Mouse (Mus musculus): ENCODE measurements around the gene Pot1b. TPM values are rescaled to one million over a fixed set of nuclear protein-coding genes. Genes with fewer than 3 reads are reported as not detected.

Pot1b gene
- polyA plus RNA-seq (2012), result 0.05 and 0.10 TPM in 2 replicates

DNA sequence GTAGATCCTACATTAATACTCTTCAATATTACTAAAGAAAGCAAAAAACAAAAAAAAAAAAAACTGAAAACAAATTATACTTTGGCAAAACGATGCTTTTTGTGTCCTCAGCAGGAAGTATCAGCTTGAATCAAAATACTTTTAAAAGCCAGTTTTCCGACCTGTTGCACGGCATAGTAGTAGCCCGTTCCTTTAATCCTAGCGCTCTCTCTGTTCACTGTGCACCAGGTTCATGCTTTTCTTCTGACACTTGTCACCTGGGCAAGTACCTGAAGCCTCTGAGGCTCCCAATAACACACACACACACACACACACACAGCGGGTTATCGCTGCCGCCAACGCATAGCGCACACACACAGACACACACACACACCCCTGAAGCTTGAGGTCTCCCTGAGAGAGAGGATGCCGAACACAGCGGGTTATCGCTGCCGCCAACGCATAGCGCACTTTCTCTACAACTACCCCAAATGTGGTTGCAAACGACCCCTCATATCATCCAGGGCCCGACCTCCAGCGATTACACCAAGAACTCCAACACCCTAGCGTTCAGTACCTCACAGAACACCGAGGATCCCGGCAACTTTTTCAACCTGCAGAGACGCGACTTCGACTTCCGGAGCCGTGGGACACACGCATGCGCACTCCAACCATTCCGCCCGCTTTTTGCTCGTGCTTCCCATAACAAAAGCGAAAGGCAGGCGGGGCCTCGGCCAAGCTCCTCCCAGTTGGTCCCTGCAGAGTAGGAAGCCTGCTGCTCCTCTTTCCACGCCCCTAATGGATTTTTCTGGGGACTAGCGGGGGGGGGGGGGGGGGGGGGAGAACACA lies at the start of gene Pot1b:
Pot1b (minus strand) TSS at position 645 of the 828 bp plus-strand sequence.
- peak within 1 kb of the TSS; percentile 97 for H3K4me3 ChIP-seq (replicated peaks)
- TF ChIP-seq TAL1 (IDR thresholded peaks at IDR 0.05; ENCODE audit: low read length) (no peak), GATA1 (IDR thresholded peaks at IDR 0.05; ENCODE audit: low read length) (peak; percentile 13; the same call in 1 of the 2 replicates)
- H3K27me3 ChIP-seq (ENCODE audit: control insufficient read depth), result no peaks in the 10 kb centered on the region
- peaks cover 18% of the 10 kb centered on the region for H3K4me1 ChIP-seq (ENCODE audit: control insufficient read depth)
- H3K9me3 ChIP-seq (ENCODE audit: control insufficient read depth, low read length), result no peaks in the 10 kb centered on the region
- H3K36me3 ChIP-seq (ENCODE audit: control insufficient read depth), result peaks cover 22% of the 10 kb centered on the region

DNA sequence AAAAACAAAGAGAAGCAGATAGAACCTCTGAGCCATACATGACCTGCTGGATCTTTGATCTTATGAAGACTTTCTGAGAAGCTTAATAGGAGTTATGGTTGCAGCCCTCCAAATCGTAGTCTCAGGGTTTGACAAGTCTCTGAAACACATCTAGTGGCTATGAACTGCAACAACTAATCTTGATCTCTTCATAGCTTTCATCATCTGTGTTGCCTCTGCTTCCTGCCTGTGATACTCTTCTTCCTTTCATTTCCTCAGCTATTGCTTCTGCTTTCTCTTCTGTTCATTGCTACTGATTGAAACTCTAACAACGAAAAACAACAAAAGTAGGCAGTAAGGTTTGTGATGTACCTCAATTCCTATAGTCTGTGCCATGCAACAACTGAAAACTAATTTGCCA lies 38.7 kb upstream of the Pot1b start:
- TF ChIP-seq GATA1 (IDR thresholded peaks at IDR 0.05; ENCODE audit: low read length) (no peak), TAL1 (IDR thresholded peaks at IDR 0.05; ENCODE audit: low read length) (no peak)
- Histone ChIP-seq H3K4me3 (replicated peaks) (no peak overlapping the region), H3K9me3 (ENCODE audit: control insufficient read depth, low read length) (no peaks in the 10 kb centered on the region)

DNA sequence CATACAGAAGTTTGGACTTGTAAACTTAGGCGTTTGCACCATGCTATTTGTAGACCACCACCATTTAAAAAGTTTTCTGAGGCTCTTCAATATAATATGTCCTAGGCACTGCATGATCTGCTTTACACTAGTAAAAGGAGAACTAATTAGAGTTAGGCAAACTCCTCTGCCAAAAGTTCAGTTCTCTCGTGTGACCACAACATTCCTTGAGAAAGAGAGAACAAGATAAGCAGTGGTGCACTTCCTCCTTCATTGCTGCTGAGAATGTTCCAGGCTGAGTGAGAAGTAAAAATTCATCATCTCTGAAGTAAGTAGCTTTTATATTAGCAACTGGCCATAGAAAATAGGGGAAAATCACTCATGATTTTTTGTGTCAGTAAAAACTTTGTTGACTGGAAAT lies 37.4 kb upstream of the Pot1b start, which contains the start of gene Adgre4:
Adgre4 (plus strand) TSS at position 199 of the 400 bp plus-strand sequence.
- H3K4me1 ChIP-seq (ENCODE audit: control insufficient read depth), result no peaks in the 10 kb centered on the region
- TF ChIP-seq TAL1 (IDR thresholded peaks at IDR 0.05; ENCODE audit: low read length), result no peak
- TF ChIP-seq GATA1 (IDR thresholded peaks at IDR 0.05; ENCODE audit: low read length), result no peak
- H3K27me3 ChIP-seq (ENCODE audit: control insufficient read depth), result no peaks in the 10 kb centered on the region
- H3K9me3 ChIP-seq (ENCODE audit: control insufficient read depth, low read length), result no peaks in the 10 kb centered on the region
- no peak within 1 kb of the TSS for H3K4me3 ChIP-seq (replicated peaks)
- H3K36me3 ChIP-seq (ENCODE audit: control insufficient read depth), result no peaks in the 10 kb centered on the region

More for the DNA sequence above, 38.7 kb upstream of the Pot1b start:
- H3K27me3 ChIP-seq (ENCODE audit: control insufficient read depth), result no peaks in the 10 kb centered on the region
- H3K4me1 ChIP-seq (ENCODE audit: control insufficient read depth), result no peaks in the 10 kb centered on the region
- H3K36me3 ChIP-seq (ENCODE audit: control insufficient read depth), result no peaks in the 10 kb centered on the region

DNA sequence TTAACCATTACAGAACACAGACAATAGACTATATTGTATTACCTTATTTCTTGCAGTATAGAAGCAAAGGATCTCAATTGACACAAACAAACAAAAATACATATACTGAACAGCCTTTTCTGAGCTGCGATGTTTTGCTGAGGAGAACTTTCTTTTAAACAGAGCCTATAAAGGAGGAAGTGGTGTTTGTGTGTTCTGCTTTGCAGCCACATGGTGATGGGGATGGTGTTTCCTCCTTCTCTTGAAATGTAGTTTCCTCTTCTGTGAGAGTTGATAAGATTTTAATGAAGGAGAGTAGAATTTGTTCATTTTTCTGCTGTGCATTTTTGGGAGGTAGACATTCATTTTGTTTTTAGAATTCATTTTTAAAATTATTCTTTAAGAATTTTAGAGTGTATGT lies 24.2 kb upstream of the Pot1b start:
- no peaks in the 10 kb centered on the region for H3K4me1 ChIP-seq (ENCODE audit: control insufficient read depth)
- H3K9me3 ChIP-seq (ENCODE audit: control insufficient read depth, low read length), result no peaks in the 10 kb centered on the region
- no peak overlapping the region for H3K4me3 ChIP-seq (replicated peaks)
- TF ChIP-seq TAL1 (IDR thresholded peaks at IDR 0.05; ENCODE audit: low read length), result no peak
- TF ChIP-seq GATA1 (IDR thresholded peaks at IDR 0.05; ENCODE audit: low read length), result no peak
- H3K36me3 ChIP-seq (ENCODE audit: control insufficient read depth), result no peaks in the 10 kb centered on the region
- H3K27me3 ChIP-seq (ENCODE audit: control insufficient read depth), result no peaks in the 10 kb centered on the region

DNA sequence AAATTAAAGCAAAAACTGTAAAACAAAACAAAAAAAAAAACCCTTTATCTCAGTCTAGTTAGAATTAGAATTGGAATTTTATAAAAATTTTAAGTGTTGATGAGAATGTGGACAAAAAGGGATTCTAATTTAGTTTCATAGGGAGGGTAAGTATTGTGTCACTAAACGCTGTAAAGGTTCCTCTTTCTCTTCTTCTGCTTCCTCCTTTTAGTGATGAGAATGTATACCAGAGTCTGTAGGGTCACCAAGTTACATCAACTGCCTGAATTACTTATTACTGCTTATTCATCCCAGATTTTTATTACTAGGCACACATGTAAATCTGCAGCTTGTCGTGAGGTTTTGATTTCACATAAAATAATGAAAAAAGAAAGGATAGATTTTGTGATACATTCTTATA lies 13.8 kb upstream of the Pot1b start:
- no peak overlapping the region for H3K4me3 ChIP-seq (replicated peaks)
- no peaks in the 10 kb centered on the region for H3K27me3 ChIP-seq (ENCODE audit: control insufficient read depth)
- no peaks in the 10 kb centered on the region for H3K4me1 ChIP-seq (ENCODE audit: control insufficient read depth)
- TF ChIP-seq GATA1 (IDR thresholded peaks at IDR 0.05; ENCODE audit: low read length), result no peak
- H3K36me3 ChIP-seq (ENCODE audit: control insufficient read depth), result no peaks in the 10 kb centered on the region
- no peaks in the 10 kb centered on the region for H3K9me3 ChIP-seq (ENCODE audit: control insufficient read depth, low read length)

DNA sequence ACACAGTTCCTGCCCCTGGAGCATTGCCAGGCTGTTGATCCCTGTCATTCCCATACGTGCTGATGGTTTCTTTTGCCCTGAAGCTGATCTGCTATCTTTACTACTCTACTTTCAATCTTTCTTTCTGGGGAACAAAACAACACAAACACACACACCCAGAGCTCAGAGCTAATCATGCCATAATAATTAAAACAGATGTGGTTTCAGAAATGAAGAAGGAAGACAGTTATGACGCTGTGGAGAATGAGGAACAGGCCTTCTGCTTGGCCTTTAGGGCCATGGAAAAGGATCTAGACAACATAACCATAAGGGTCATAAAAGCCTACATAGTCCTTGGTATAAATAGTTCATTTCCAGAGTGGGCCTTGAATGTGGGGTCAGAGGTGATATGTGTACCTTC lies 9.8 kb upstream of the Pot1b start:
- no peaks in the 10 kb centered on the region for H3K27me3 ChIP-seq (ENCODE audit: control insufficient read depth)
- no peaks in the 10 kb centered on the region for H3K4me1 ChIP-seq (ENCODE audit: control insufficient read depth)
- no peak overlapping the region for H3K4me3 ChIP-seq (replicated peaks)
- H3K36me3 ChIP-seq (ENCODE audit: control insufficient read depth), result no peaks in the 10 kb centered on the region
- H3K9me3 ChIP-seq (ENCODE audit: control insufficient read depth, low read length), result no peaks in the 10 kb centered on the region
- no peak for TF ChIP-seq GATA1 (IDR thresholded peaks at IDR 0.05; ENCODE audit: low read length)

DNA sequence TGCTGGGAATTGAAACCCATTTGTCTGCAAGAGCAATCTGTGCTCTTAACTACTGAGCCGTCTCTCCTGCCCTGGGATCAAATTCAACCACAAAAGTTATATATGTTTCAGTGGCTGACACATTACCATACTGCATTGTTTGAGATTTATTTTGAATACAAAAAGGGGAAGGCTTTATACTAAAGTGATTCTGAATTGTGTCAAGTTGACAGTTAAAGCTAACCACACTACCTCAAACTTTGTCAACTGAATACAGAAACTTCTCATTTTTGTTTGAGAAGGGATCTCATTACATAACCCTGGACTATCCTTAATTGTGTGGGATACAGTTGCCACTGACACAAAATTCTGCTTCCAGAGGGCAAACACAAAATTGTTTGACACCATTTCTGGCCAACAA lies 8.8 kb upstream of the Pot1b start:
- Histone ChIP-seq H3K36me3 (ENCODE audit: control insufficient read depth) (no peaks in the 10 kb centered on the region), H3K27me3 (ENCODE audit: control insufficient read depth) (no peaks in the 10 kb centered on the region), H3K4me3 (replicated peaks) (no peak overlapping the region), H3K9me3 (ENCODE audit: control insufficient read depth, low read length) (no peaks in the 10 kb centered on the region), H3K4me1 (ENCODE audit: control insufficient read depth) (no peaks in the 10 kb centered on the region)
- TF ChIP-seq GATA1 (IDR thresholded peaks at IDR 0.05; ENCODE audit: low read length) (no peak), TAL1 (IDR thresholded peaks at IDR 0.05; ENCODE audit: low read length) (no peak)

DNA sequence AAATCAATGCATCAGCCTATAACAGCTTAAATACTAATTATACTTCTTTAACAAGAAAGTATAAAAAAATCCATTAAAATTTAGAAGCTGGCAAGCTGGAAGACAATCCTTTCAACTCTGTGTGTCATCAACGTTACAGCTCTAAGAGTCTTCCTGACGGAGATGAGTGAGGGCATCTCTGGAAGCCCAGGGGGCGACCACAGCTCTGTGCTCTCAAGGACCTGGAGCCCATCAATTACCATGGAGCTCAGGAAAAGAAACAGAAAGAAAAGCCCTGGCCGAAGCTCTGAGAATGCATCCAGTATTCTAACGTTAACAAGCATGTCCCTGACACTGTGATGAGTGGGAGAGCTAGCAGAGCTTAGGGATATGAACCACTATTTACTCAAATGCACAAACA lies 9.6 kb downstream of the Pot1b start:
- TF ChIP-seq GATA1 (IDR thresholded peaks at IDR 0.05; ENCODE audit: low read length) (no peak), TAL1 (IDR thresholded peaks at IDR 0.05; ENCODE audit: low read length) (no peak)
- Histone ChIP-seq H3K9me3 (ENCODE audit: control insufficient read depth, low read length) (no peaks in the 10 kb centered on the region), H3K4me3 (replicated peaks) (no peak overlapping the region), H3K4me1 (ENCODE audit: control insufficient read depth) (no peaks in the 10 kb centered on the region), H3K27me3 (ENCODE audit: control insufficient read depth) (no peaks in the 10 kb centered on the region), H3K36me3 (ENCODE audit: control insufficient read depth) (peaks cover 52% of the 10 kb centered on the region)

DNA sequence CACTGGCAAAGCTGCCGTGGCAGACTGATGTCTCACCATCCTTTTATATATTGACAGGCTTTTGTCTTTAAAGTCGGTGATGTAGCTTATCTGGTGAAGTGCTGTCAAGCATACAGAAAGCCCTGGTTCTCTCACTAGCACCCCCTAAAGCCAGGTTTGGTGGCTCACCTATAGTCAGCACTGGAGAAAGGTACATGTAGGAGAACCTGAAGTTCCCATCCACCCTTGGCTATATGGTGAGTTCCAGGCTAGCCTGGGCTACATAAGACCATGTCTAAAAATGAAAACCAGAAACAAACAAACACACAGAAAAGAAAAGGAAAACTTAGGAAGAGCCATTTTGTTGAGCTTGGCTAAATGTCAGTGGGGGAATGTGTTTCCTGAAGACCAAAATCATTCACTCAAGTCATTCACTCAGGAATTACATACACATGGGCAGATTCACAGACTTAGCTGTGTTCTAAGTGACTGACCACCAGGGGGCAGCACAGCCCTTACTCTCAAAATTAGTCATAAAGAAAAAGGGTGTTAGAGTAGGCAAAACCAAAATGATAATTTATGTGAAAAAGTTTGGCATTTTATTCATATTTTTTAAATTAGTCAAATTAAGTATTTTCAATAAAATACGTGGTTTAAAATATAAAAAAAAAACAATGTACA lies 10.1 kb downstream of the Pot1b start:
- TF ChIP-seq GATA1 (IDR thresholded peaks at IDR 0.05; ENCODE audit: low read length), result no peak
- TF ChIP-seq TAL1 (IDR thresholded peaks at IDR 0.05; ENCODE audit: low read length), result no peak
- H3K27me3 ChIP-seq (ENCODE audit: control insufficient read depth), result no peaks in the 10 kb centered on the region
- H3K36me3 ChIP-seq (ENCODE audit: control insufficient read depth), result peaks cover 58% of the 10 kb centered on the region
- no peaks in the 10 kb centered on the region for H3K4me1 ChIP-seq (ENCODE audit: control insufficient read depth)
- H3K4me3 ChIP-seq (replicated peaks), result no peak overlapping the region
- H3K9me3 ChIP-seq (ENCODE audit: control insufficient read depth, low read length), result no peaks in the 10 kb centered on the region
